Mouse (Mus musculus): ENCODE measurements at regions not wholly inside any gene's neighbourhood (a gene's known extent, or its start where the extent isn't known, plus 50 kb on each side); places are given as distances from the start of the nearest gene placed in this dataset.

GRCm38 (mm10) chr13:37658034-37658433 is 120.2 kb upstream of the Rreb1 start:
- DNase-seq (ENCODE audit: low spot score) (no peak), ATAC-seq (no peak)
- Histone ChIP-seq H3K4me3 (ENCODE audit: low read length) (no peak overlapping the region), H3K9ac (replicated peaks; ENCODE audit: low read length) (no peak overlapping the region), H3K9me3 (ENCODE audit: low read length) (no peaks in the 10 kb centered on the region), H3K27ac (no peak overlapping the region), H3K27me3 (ENCODE audit: insufficient read depth, low read length) (no peaks in the 10 kb centered on the region), H3K4me2 (ENCODE audit: low read depth, low read length) (no peak overlapping the region), H3K4me1 (ENCODE audit: insufficient read depth, low read length) (no peaks in the 10 kb centered on the region), H3K36me3 (ENCODE audit: insufficient read depth, low read length) (no peaks in the 10 kb centered on the region)
- no peak for TF ChIP-seq CTCF (IDR thresholded peaks at IDR 0.05; ENCODE audit: low read depth)
- WGBS: 39% methylated on average over 2 of the region's 2 CpGs

GRCm38 (mm10) chr13:37658519-37658918 is 119.7 kb upstream of the Rreb1 start:
- H3K9me3 ChIP-seq (ENCODE audit: low read length): no peaks in the 10 kb centered on the region
- no peak for TF ChIP-seq CTCF (IDR thresholded peaks at IDR 0.05; ENCODE audit: low read depth)
- no peak overlapping the region for H3K9ac ChIP-seq (replicated peaks; ENCODE audit: low read length)
- H3K4me2 ChIP-seq (ENCODE audit: low read depth, low read length): no peak overlapping the region
- no peaks in the 10 kb centered on the region for H3K36me3 ChIP-seq (ENCODE audit: insufficient read depth, low read length)
- no peaks in the 10 kb centered on the region for H3K4me1 ChIP-seq (ENCODE audit: insufficient read depth, low read length)
- WGBS: 88% methylated on average over 6 of the region's 6 CpGs
- DNase-seq (ENCODE audit: low spot score) (no peak), ATAC-seq (no peak)
- no peak overlapping the region for H3K27ac ChIP-seq
- no peak overlapping the region for H3K4me3 ChIP-seq (ENCODE audit: low read length)
- no peaks in the 10 kb centered on the region for H3K27me3 ChIP-seq (ENCODE audit: insufficient read depth, low read length)

GRCm38 (mm10) chr13:37660083-37660482 is 118.1 kb upstream of the Rreb1 start:
- Histone ChIP-seq H3K27ac (no peak overlapping the region), H3K4me1 (ENCODE audit: insufficient read depth, low read length) (no peaks in the 10 kb centered on the region), H3K4me2 (ENCODE audit: low read depth, low read length) (no peak overlapping the region), H3K36me3 (ENCODE audit: insufficient read depth, low read length) (no peaks in the 10 kb centered on the region), H3K9ac (replicated peaks; ENCODE audit: low read length) (no peak overlapping the region), H3K4me3 (ENCODE audit: low read length) (no peak overlapping the region), H3K9me3 (ENCODE audit: low read length) (no peaks in the 10 kb centered on the region), H3K27me3 (ENCODE audit: insufficient read depth, low read length) (no peaks in the 10 kb centered on the region)
- 83% methylated on average over 4 of the region's 4 CpGs for WGBS
- ATAC-seq (no peak), DNase-seq (ENCODE audit: low spot score) (no peak)
- TF ChIP-seq CTCF (IDR thresholded peaks at IDR 0.05; ENCODE audit: low read depth): no peak

- Histone ChIP-seq H3K9ac (replicated peaks; ENCODE audit: low read length) (no peak overlapping the region), H3K9me3 (ENCODE audit: low read length) (no peaks in the 10 kb centered on the region), H3K4me2 (ENCODE audit: low read depth, low read length) (no peak overlapping the region), H3K4me3 (ENCODE audit: low read length) (no peak overlapping the region), H3K27ac (no peak overlapping the region), H3K27me3 (ENCODE audit: insufficient read depth, low read length) (no peaks in the 10 kb centered on the region), H3K36me3 (ENCODE audit: insufficient read depth, low read length) (no peaks in the 10 kb centered on the region), H3K4me1 (ENCODE audit: insufficient read depth, low read length) (no peaks in the 10 kb centered on the region)
- DNase-seq (ENCODE audit: low spot score) (no peak), ATAC-seq (no peak)
- no peak for TF ChIP-seq CTCF (IDR thresholded peaks at IDR 0.05; ENCODE audit: low read depth)
Observed at GRCm38 (mm10) chr13:37660668-37661067, 117.5 kb upstream of the Rreb1 start.

GRCm38 (mm10) chr13:37664116-37664515 is 114.1 kb upstream of the Rreb1 start:
- Histone ChIP-seq H3K9me3 (ENCODE audit: low read length) (no peaks in the 10 kb centered on the region), H3K27ac (no peak overlapping the region), H3K36me3 (ENCODE audit: insufficient read depth, low read length) (no peaks in the 10 kb centered on the region), H3K4me1 (ENCODE audit: insufficient read depth, low read length) (no peaks in the 10 kb centered on the region), H3K9ac (replicated peaks; ENCODE audit: low read length) (no peak overlapping the region), H3K4me2 (ENCODE audit: low read depth, low read length) (no peak overlapping the region), H3K27me3 (ENCODE audit: insufficient read depth, low read length) (no peaks in the 10 kb centered on the region), H3K4me3 (ENCODE audit: low read length) (no peak overlapping the region)
- TF ChIP-seq CTCF (IDR thresholded peaks at IDR 0.05; ENCODE audit: low read depth): no peak
- 80% methylated on average over 2 of the region's 2 CpGs for WGBS
- no peak for DNase-seq (ENCODE audit: low spot score)
- no peak for ATAC-seq

GRCm38 (mm10) chr13:37666207-37667003 is 111.8 kb upstream of the Rreb1 start:
- Histone ChIP-seq H3K9me3 (ENCODE audit: low read length) (no peaks in the 10 kb centered on the region), H3K36me3 (ENCODE audit: insufficient read depth, low read length) (no peaks in the 10 kb centered on the region), H3K27me3 (ENCODE audit: insufficient read depth, low read length) (no peaks in the 10 kb centered on the region), H3K9ac (replicated peaks; ENCODE audit: low read length) (no peak overlapping the region), H3K4me2 (ENCODE audit: low read depth, low read length) (no peak overlapping the region), H3K4me1 (ENCODE audit: insufficient read depth, low read length) (no peaks in the 10 kb centered on the region), H3K27ac (no peak overlapping the region), H3K4me3 (ENCODE audit: low read length) (no peak overlapping the region)
- DNase-seq (ENCODE audit: low spot score) (no peak), ATAC-seq (no peak)
- 68% methylated on average over 22 of the region's 22 CpGs for WGBS
- TF ChIP-seq CTCF (IDR thresholded peaks at IDR 0.05; ENCODE audit: low read depth): no peak

- H3K9ac ChIP-seq (replicated peaks; ENCODE audit: low read length): no peak overlapping the region
- TF ChIP-seq CTCF (IDR thresholded peaks at IDR 0.05; ENCODE audit: low read depth): no peak
- H3K4me1 ChIP-seq (ENCODE audit: insufficient read depth, low read length): no peaks in the 10 kb centered on the region
- no peak overlapping the region for H3K27ac ChIP-seq
- DNase-seq (ENCODE audit: low spot score) (no peak), ATAC-seq (no peak)
- no peaks in the 10 kb centered on the region for H3K9me3 ChIP-seq (ENCODE audit: low read length)
- H3K4me3 ChIP-seq (ENCODE audit: low read length): no peak overlapping the region
- H3K27me3 ChIP-seq (ENCODE audit: insufficient read depth, low read length): no peaks in the 10 kb centered on the region
- H3K36me3 ChIP-seq (ENCODE audit: insufficient read depth, low read length): no peaks in the 10 kb centered on the region
- H3K4me2 ChIP-seq (ENCODE audit: low read depth, low read length): no peak overlapping the region
- WGBS: 47% methylated on average over 4 of the region's 4 CpGs
Observed at GRCm38 (mm10) chr13:37667386-37667785, 110.8 kb upstream of the Rreb1 start.

Data from hindbrain, postnatal 0 days (tissue).